Mouse (Mus musculus) small intestine, adult 2 months (tissue): Measurements from ENCODE around the gene Ugp2. TPM values are rescaled to one million over a fixed set of nuclear protein-coding genes. Genes with fewer than 3 reads are reported as not detected.

Experiments used
- H3K27ac ChIP-seq: fragments of 200-500 bp; 2 replicates; pipeline ENCODE4 v1.5.1; 2012; ENCODE audit warnings: low read depth, low read length, control low read depth, inconsistent platforms; ENCODE audit not compliant: insufficient read depth
- H3K27me3 ChIP-seq: fragments of 200-500 bp; 2 replicates; pipeline ENCODE4 v1.6.1; 2012; ENCODE audit warnings: mild to moderate bottlenecking, moderate library complexity, low read length, inconsistent platforms; ENCODE audit not compliant: control insufficient read depth, insufficient read depth
- H3K36me3 ChIP-seq: fragments of 200-500 bp; 2 replicates; pipeline ENCODE4 v1.6.1; 2012; ENCODE audit warnings: mild to moderate bottlenecking, low read length, control low read depth, inconsistent platforms; ENCODE audit not compliant: control insufficient read depth, insufficient read depth
- H3K4me1 ChIP-seq: fragments of 200-500 bp; 2 replicates; pipeline ENCODE4 v1.6.1; 2012; ENCODE audit warnings: low read length, inconsistent platforms, mixed read lengths; ENCODE audit not compliant: control insufficient read depth, insufficient read depth, insufficient read length
- H3K4me3 ChIP-seq: fragments of 200-500 bp; 2 replicates; pipeline ENCODE4 v1.5.1; 2012; ENCODE audit warnings: low read depth, mild to moderate bottlenecking, control low read depth, inconsistent platforms, low read length, moderate library complexity
- CTCF ChIP-seq: fragments of 200-500 bp; IDR thresholded peaks from 2 replicates; pipeline ENCODE4 v1.5.1; 2012; ENCODE audit warnings: low read depth, mild to moderate bottlenecking, control low read depth, inconsistent platforms, low read length, moderate library complexity, mixed read lengths; ENCODE audit not compliant: insufficient replicate concordance, insufficient read length; ENCODE audit errors: extremely low read depth
- POLR2A ChIP-seq: fragments of 200-500 bp; IDR thresholded peaks from 2 replicates; pipeline ENCODE4 v1.6.1; 2012; ENCODE audit warnings: low read depth, mild to moderate bottlenecking, control low read depth, inconsistent platforms, low read length, moderate library complexity
- WGBS: fragments of 180-500 bp; shearing (Covaris S2); methylation state at CpG from one replicate; pipeline ENCODE4 v1.1.7; 2018; 5-methylcytosine and 5-hydroxymethylcytosine counted together
- polyA plus RNA-seq: library from polyadenylated mRNA; depleted of rRNA; stranded (reverse); fragments of >200 nt; gene quantifications from 2 replicates; pipeline ENCODE4 v1.2.3, GENCODE M21; 2012; rRNA removed

Ugp2 gene
- 0.95 and 1.9 TPM in 2 replicates for polyA plus RNA-seq

DNA sequence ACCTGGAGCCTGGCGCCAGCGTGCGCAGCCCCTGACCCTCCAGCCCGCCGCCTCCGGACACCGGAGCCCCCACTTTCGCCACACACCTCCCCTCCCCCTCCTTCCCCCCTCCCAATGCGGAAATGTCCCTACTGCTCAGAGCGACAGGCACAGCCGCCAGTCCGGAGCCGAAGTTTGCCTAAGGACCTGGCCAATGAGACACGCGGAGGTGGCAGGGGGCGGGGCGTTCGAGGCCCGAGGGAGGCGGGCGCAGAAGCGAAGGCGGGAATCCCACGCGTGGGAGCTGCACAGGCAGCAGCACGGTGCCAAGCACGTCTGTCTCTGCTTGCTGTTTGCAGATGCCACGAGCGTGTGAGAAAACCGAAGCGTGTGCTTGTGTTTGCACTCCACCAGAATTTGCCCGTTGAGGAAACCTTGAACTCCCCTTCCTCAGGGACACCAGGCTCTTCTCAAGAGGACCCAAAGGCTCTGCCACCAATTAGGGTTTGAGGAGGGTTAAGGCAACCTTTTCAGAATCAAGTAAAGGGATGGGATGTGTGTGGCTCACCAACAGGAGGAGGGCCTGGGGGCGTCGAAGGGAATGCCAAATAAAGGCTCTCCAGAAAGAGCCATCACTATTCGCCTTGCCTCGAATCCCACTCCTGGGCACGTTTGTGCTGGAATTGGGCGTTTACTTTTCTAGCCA is at the start of gene Ugp2:
Gene Ugp2, minus strand, starts transcription at position 80 of the 685 bp plus-strand sequence.
- H3K4me1 ChIP-seq: peaks cover 8% of the 10 kb centered on the region; the same call in 1 of the 2 replicates
- 7% methylated on average over 38 of the region's 38 CpGs for WGBS
- H3K27ac ChIP-seq: peak within 1 kb of the TSS; percentile 92
- no peaks in the 10 kb centered on the region for H3K36me3 ChIP-seq
- H3K4me3 ChIP-seq: peak within 1 kb of the TSS; percentile 96
- TF ChIP-seq CTCF: no peak
- no peak for TF ChIP-seq POLR2A
- H3K27me3 ChIP-seq: no peaks in the 10 kb centered on the region

DNA sequence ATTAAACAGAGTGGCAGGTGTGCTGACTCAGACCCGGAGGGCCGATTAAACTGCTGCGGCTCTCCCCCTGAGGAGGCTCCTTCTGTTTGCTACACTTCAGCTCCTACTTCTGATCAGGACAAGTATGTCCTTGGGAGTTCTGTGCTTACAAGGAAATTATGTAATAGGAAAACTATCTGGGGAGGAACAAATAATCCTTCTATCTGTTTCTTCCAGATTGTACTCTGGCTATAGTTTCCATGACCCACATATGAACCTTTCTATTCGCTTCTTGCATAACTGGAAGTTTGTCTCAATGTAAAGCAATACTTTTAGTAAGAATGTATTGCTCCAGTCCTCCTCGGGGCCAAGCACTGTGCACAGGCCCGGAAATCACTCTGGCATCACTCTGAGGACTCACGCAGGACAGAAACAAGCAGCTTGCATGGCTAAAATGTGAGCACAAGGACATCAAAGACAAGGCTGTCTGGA is 43.9 kb upstream of the Ugp2 start:
- TF ChIP-seq POLR2A (no peak), CTCF (no peak)
- Histone ChIP-seq H3K36me3 (no peaks in the 10 kb centered on the region), H3K4me3 (no peak overlapping the region), H3K27me3 (no peaks in the 10 kb centered on the region), H3K4me1 (peaks cover 2% of the 10 kb centered on the region; the same call in 1 of the 2 replicates), H3K27ac (0 out of 2 replicates have a peak overlapping the region, but pooled peaks have one; percentile 34)
- WGBS: 28% methylated on average over 7 of the region's 7 CpGs

DNA sequence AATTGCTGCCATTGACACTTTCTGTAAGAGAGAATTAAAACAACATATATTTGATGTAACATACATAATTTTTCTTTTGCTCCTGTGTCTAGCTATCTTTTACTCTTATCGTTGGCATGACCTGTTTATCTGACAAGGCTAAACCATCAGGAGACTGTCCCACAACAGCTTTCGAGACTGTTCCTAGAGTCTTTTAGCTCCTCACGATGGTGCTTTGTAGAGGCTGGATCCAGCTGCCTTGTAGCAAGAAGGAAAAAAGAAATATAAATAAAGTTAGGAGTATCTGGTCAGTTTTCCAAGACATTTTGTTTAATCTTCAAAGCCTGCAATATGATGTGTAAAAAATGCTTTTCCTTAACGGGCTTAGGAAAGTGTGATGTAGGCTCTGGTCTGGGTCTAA is 35.7 kb upstream of the Ugp2 start:
- Histone ChIP-seq H3K36me3 (no peaks in the 10 kb centered on the region), H3K4me3 (no peak overlapping the region), H3K4me1 (no peaks in the 10 kb centered on the region), H3K27me3 (no peaks in the 10 kb centered on the region), H3K27ac (no peak overlapping the region)
- 67% methylated on average over 4 of the region's 4 CpGs for WGBS
- TF ChIP-seq POLR2A: no peak
- TF ChIP-seq CTCF: no peak

DNA sequence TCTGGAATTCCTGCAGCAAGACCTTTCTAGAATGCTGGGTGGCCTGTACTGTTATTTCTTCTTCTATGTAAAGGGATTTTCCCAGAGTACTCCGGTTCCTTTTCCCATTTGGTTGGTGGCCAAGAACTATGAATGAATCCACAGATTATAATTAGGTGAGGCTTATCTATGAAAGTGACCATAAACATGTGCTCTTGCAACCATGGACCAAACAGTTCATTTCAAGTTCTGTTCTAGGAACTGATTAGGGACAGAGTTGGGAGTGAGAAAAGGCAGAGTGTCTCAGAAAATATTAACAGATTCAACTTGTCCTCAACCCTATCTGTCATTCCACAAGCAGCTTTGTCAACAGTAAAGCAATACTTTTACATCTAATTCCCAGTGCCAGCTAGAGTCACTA is 35.1 kb upstream of the Ugp2 start:
- no peaks in the 10 kb centered on the region for H3K4me1 ChIP-seq
- H3K27ac ChIP-seq: no peak overlapping the region
- H3K36me3 ChIP-seq: no peaks in the 10 kb centered on the region
- TF ChIP-seq POLR2A (no peak), CTCF (no peak)
- no peaks in the 10 kb centered on the region for H3K27me3 ChIP-seq
- no peak overlapping the region for H3K4me3 ChIP-seq
- 24% methylated on average over 1 of the region's 1 CpGs for WGBS

DNA sequence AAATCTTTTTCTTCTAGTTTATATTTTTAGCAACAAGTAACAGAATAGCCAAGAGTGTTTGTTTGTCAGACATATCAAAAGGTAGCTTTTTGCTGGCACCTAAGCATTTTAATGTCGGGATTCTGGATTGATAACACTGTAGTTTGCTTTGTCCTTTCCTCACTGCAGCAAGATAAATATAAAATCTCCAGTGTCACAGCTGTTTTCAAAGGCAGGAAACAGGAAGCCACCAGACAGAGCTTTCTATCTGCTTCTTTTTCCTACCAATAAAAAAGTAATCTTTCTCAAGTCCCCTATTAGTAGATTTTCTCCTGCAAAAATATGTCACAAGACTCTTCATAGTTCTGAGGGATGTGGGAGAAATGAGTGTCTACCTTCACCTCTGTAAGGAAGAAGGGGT is 32.9 kb upstream of the Ugp2 start:
- Histone ChIP-seq H3K27me3 (no peaks in the 10 kb centered on the region), H3K4me3 (no peak overlapping the region), H3K27ac (no peak overlapping the region), H3K4me1 (no peaks in the 10 kb centered on the region), H3K36me3 (no peaks in the 10 kb centered on the region)
- 16% methylated on average over 1 of the region's 1 CpGs for WGBS
- TF ChIP-seq POLR2A (no peak), CTCF (no peak)

DNA sequence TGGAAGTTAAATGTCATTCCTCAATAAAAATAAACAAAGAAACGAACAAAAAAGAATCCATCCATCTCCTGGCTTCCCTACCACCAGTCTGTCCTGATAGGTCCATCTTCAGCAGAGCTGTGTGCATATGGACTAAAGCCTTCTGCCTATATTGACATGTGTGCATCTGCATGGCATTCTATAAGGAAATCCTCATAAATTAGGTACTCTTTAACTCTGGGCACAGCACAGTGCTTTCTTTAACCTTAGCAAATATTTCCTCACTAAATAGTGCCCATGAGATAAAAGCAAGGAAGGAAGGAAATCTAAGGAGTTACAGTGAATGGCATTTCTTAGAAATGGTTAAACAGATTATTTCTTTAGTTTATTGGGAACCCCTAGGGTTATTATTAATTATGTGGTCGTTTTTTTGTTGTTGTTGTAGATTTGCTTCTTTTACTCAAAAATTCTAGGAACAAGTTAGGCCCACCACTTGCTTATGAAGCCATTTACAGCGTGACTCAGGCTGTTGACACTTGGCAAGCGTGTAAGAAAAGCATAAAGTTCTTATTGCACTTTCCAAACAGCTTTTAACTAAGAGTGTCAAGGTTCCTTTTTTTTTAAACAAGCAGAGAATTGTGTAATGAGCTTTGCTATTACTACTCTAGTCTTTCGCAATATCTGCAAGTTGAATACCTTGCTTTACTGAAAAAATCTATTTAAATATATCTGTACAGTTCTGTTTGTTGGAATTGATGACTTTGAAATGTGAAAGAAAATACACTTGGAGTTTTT is 31.7 kb upstream of the Ugp2 start:
- TF ChIP-seq POLR2A: no peak
- TF ChIP-seq CTCF: no peak
- no peaks in the 10 kb centered on the region for H3K36me3 ChIP-seq
- 15% methylated on average over 5 of the region's 5 CpGs for WGBS
- H3K27ac ChIP-seq: no peak overlapping the region; the same call in 1 of the 2 replicates
- H3K4me3 ChIP-seq: no peak overlapping the region
- no peaks in the 10 kb centered on the region for H3K27me3 ChIP-seq
- no peaks in the 10 kb centered on the region for H3K4me1 ChIP-seq

DNA sequence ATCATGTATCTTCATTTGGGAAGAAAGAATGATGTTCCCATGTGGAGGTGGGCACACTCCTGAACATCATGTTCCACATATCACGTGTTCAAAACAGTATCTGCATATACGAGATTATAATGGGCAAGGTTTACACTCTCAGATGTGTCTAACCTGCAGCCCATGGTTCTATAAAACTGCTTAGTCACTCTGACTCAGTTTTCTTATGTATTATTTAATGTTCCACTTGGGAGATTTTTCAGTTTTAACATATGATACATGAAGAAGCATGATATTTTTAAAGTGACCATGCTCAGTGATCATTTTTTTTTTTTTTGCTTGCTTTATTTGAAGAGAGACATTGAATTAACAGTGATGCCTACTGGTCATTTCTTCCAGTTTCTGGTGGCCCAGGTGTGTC is 30.2 kb upstream of the Ugp2 start:
- Histone ChIP-seq H3K27me3 (no peaks in the 10 kb centered on the region), H3K27ac (no peak overlapping the region), H3K36me3 (no peaks in the 10 kb centered on the region), H3K4me3 (no peak overlapping the region), H3K4me1 (no peaks in the 10 kb centered on the region)
- WGBS: 72% methylated on average over 2 of the region's 2 CpGs
- no peak for TF ChIP-seq CTCF
- TF ChIP-seq POLR2A: no peak
